Mouse (Mus musculus) granulocyte monocyte progenitor cell, adult 5-6 weeks (primary cell): Measurements from ENCODE around the gene Tsg101. TPM values are rescaled to one million over a fixed set of nuclear protein-coding genes. Genes with fewer than 3 reads are reported as not detected.
A peak's percentile ranks its signal among the peaks of the same experiment; 100 is the strongest.

Experiments used
- ATAC-seq: replicated peaks from 2 replicates; pipeline ENCODE4 v1.8.0; 2016; ENCODE audit warnings: mild to moderate bottlenecking, moderate TSS enrichment, inconsistent platforms; ENCODE audit not compliant: poor library complexity, severe bottlenecking
- total RNA-seq, 2 experiments: library from RNA; stranded (forward) in 1 of 2; stranded (reverse) in 1 of 2; fragments of 200-712, 200-1000 nt in 1 of 2; fragments of >200 nt in 1 of 2; fragmentation: Nextera tagmentation in 1 of 2; gene quantifications; 2 replicates each; pipeline ENCODE4 v1.2.3; 2014 to 2017

The Tsg101 gene
- total RNA-seq, 2 experiments from 2014 or later = 33.1 to 140 TPM

GRCm38 (mm10) chr7:46879851-46880250 is 39.9 kb downstream of the Tsg101 start:
- no peak for ATAC-seq

GRCm38 (mm10) chr7:46877255-46877654 is 42.5 kb downstream of the Tsg101 start:
- no peak for ATAC-seq

GRCm38 (mm10) chr7:46876841-46877240 is 42.9 kb downstream of the Tsg101 start:
- no peak for ATAC-seq

DNA sequence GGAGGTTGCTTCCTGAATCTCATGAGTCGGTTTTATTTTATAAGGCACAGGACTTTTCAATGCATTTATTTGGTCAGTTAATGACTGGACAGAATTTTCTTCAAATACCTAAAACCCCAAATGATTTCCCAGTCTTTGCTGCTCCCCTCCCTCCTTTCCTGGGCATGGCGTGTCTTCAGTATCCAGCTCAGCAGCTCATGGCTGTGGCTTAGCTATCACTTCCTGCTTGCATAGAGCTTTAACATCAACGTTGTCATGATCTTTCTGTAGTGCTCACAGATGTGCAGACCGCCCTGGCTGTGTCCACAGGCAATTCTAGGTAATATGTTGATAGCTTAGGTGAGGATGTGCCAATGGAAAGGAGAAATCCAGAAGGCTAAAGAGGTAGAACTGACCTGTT is 47.8 kb downstream of the Tsg101 start:
- peak; percentile 63 for ATAC-seq

DNA sequence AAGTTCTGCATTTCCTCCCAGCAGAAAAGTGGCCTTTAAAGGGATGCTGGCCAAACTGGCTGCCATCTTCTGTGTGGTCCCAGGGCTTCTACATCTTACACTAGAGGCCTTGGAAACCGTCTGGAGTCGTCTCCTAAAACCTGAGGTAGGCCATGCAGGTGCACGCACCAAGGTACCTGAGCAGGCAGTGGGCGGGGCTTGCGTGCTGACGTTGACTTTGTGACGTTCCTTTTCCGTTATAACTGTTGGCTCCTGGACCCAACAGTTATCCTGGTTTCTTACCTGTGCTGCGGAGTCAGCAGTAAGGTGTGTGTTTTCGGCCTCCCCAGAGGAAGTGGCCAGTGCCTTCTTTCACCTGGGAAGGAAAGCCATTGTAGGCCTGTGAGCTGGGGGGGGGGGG is 58.8 kb downstream of the Tsg101 start, which contains the start of gene Ldhc:
Ldhc (plus strand) TSS at position 208 of the 400 bp plus-strand sequence.
- no peak for ATAC-seq

- ATAC-seq = no peak
Measured at GRCm38 (mm10) chr7:46859031-46859430, 60.7 kb downstream of the Tsg101 start.

DNA sequence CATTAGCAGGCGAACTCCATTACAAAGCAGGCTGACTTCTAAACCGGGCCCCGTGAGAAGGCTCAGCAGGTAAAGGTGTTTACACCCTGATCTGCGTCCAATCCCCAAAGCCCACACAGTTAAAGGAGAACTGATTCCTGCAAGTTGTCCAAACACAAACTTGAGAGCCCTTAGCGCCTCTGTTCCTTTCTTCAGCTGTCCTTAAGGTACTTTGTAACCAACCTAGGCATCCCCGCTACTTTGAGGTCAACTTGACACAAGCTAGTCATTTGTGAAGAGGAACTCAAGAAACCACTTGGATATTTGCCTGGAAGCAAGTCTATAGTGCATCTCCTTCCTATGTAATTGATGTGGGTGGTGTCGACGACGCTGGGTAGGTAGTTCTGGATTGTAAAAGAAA is 62.3 kb downstream of the Tsg101 start:
- peak; percentile 61 for ATAC-seq

- ATAC-seq = no peak
Measured at GRCm38 (mm10) chr7:46855866-46856560, 63.8 kb downstream of the Tsg101 start.

GRCm38 (mm10) chr7:46853365-46853764 is 66.4 kb downstream of the Tsg101 start:
- ATAC-seq = no peak

- ATAC-seq = peak; percentile 36; the same call in 1 of the 2 replicates
Measured at GRCm38 (mm10) chr7:46852666-46853065, 67.1 kb downstream of the Tsg101 start.

GRCm38 (mm10) chr7:46851026-46851425 is 68.7 kb downstream of the Tsg101 start:
- ATAC-seq = no peak

GRCm38 (mm10) chr7:46849287-46849686 is 70.5 kb downstream of the Tsg101 start:
- ATAC-seq = no peak

DNA sequence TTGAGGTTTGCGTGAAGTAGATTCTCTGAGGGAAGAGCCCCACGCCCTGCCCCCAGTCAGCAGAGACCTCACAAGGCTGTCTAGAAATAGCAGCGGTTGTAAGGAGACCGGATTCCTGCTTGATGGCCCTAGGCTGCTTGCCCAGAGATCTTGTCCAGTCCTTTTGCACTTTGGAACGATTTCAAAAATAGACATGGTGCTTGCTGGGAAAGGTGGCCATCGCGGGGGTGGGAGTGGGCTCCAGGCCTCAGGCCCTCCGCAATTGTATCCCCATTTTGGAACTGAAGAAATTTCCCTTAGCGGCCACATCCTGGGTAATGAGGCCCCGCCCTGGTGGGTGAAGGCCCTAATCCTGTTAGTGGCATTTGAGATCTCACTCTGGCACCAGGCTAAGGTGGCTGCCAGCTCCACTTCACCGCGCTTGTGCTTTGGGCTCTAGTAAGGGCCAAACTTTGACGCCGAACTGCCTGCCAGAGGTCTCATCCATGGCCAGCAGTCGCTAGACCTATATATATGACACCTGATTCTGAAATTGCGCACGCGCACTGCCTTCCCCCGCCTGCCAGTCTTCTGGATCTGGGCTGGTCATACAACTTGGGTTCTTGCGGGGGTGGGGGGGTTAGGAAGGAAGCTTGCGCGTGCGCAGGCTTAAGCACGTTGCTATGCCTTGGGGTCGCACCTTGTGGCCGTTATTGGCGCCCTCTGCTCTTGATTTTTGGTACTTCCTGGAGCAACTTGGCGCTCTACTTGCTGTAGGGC is 73.1 kb downstream of the Tsg101 start:
- ATAC-seq = peak; percentile 23

GRCm38 (mm10) chr7:46845978-46846485 is 73.7 kb downstream of the Tsg101 start:
- ATAC-seq = peak; percentile 34

GRCm38 (mm10) chr7:46845211-46845977 is 74.4 kb downstream of the Tsg101 start:
- peak; percentile 81 for ATAC-seq

DNA sequence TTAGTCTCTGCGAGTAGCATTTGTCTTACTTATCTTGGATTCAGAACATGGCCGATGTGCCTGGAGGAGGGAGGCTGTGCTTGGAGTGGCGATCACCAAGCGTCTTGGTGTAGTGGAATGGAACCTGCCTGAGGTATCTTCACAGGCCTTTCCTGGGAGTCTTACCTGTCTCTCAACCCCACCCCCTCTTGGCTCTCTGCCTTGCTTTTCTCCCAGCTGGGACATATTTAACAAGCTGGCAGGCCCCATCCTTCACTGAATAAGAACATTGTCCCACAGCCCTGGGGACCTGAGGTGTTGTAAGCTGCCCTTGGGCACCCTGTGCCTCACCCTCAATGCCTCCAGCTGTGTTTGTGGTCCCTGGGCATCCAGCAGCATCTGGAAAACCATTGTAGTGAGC is 76.2 kb downstream of the Tsg101 start:
- no peak for ATAC-seq

- no peak for ATAC-seq
Measured at GRCm38 (mm10) chr7:46842278-46842677, 77.5 kb downstream of the Tsg101 start.

GRCm38 (mm10) chr7:46840787-46841525 is 78.8 kb downstream of the Tsg101 start, which contains the start of gene Ldha:
Gene Ldha, plus strand, starts transcription at chr7:46841475.
- ATAC-seq = no peak

GRCm38 (mm10) chr7:46840326-46840725 is 79.4 kb downstream of the Tsg101 start:
- ATAC-seq = peak; percentile 15; the same call in 1 of the 2 replicates

DNA sequence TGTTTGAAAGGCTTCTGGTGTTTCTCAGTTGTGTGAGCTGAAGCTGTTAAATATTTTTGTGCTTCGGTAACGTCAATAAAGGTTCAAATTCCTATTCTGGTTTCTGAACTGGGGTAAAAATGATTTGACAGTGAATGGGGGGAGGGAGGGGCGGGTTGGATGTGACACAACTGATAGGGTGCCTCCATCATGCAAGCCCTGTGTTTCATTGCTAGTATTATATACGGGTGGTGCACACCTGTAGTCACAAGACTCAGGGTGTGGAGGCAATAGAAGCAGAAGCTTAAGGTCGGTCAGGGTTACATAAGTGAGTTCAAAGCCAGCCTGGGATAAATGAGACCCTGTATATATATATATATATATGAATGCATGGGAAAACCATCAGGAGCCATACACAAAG is 79.9 kb downstream of the Tsg101 start:
- no peak for ATAC-seq
